Mouse (Mus musculus) liver, adult 2 months (tissue): Measurements from ENCODE around the gene Ephx1. TPM values are rescaled to one million over a fixed set of nuclear protein-coding genes. Genes with fewer than 3 reads are reported as not detected.

Experiments used
- DNase-seq: peaks from one replicate; pipeline ENCODE4 v3.0.0-alpha.2; 2011; ENCODE audit warnings: low read depth, low spot score; ENCODE audit errors: extremely low read depth
- H3K27ac ChIP-seq: fragments of 200-500 bp; replicated peaks from 2 replicates; pipeline ENCODE4 v1.5.1; 2012; ENCODE audit warnings: low read depth, mild to moderate bottlenecking, control low read depth, inconsistent platforms, low read length; ENCODE audit not compliant: insufficient read depth
- H3K27me3 ChIP-seq: fragments of 200-500 bp; 2 replicates; pipeline ENCODE4 v1.6.1; 2012; ENCODE audit warnings: mild to moderate bottlenecking, moderate library complexity, low read length, inconsistent platforms; ENCODE audit not compliant: control insufficient read depth, insufficient read depth
- H3K36me3 ChIP-seq: fragments of 200-500 bp; 2 replicates; pipeline ENCODE4 v1.6.1; 2012; ENCODE audit warnings: low read length, inconsistent platforms; ENCODE audit not compliant: control insufficient read depth, insufficient read depth
- H3K4me1 ChIP-seq: fragments of 200-500 bp; 2 replicates; pipeline ENCODE4 v1.6.1; 2011; ENCODE audit warnings: low read length; ENCODE audit not compliant: control insufficient read depth, insufficient read depth
- H3K4me3 ChIP-seq: fragments of 200-500 bp; 2 replicates; pipeline ENCODE4 v1.5.1; 2011; ENCODE audit warnings: low read depth, mild to moderate bottlenecking, control low read depth, low read length, moderate library complexity; ENCODE audit not compliant: insufficient read depth
- H3K79me2 ChIP-seq: fragments of 200-500 bp; 2 replicates; pipeline ENCODE4 v1.6.1; 2012; ENCODE audit warnings: inconsistent platforms, mild to moderate bottlenecking, low read length, moderate library complexity; ENCODE audit not compliant: control insufficient read depth, insufficient read depth
- H3K9ac ChIP-seq: fragments of 200-500 bp; 2 replicates; pipeline ENCODE4 v1.6.1; 2012; ENCODE audit warnings: low read depth, mild to moderate bottlenecking, control low read depth, inconsistent platforms, low read length
- CTCF ChIP-seq: fragments of 200-500 bp; IDR thresholded peaks from 2 replicates; pipeline ENCODE4 v1.5.1; 2011; ENCODE audit warnings: low read depth, low read length, control low read depth
- POLR2A ChIP-seq: fragments of 200-500 bp; IDR thresholded peaks from 2 replicates; pipeline ENCODE4 v1.6.1; 2011; ENCODE audit warnings: low read length, control low read depth; ENCODE audit not compliant: insufficient read depth; ENCODE audit errors: extremely low read depth
- WGBS: fragments of 180-500 bp; shearing (Covaris S2); methylation state at CpG from one replicate; pipeline ENCODE4 v1.1.7; 2018; 5-methylcytosine and 5-hydroxymethylcytosine counted together
- polyA plus RNA-seq: library from polyadenylated mRNA; depleted of rRNA; stranded (reverse); fragments of >200 nt; gene quantifications from 2 replicates; pipeline ENCODE4 v1.2.3, GENCODE M21; 2012
- total RNA-seq: library from RNA; depleted of rRNA; stranded (reverse); fragments of >200 nt; gene quantifications from 2 replicates; pipeline ENCODE4 v1.2.3, GENCODE M21; 2014

Ephx1 gene
- total and polyA plus RNA-seq, 2 experiments: 220 to 287 TPM

DNA sequence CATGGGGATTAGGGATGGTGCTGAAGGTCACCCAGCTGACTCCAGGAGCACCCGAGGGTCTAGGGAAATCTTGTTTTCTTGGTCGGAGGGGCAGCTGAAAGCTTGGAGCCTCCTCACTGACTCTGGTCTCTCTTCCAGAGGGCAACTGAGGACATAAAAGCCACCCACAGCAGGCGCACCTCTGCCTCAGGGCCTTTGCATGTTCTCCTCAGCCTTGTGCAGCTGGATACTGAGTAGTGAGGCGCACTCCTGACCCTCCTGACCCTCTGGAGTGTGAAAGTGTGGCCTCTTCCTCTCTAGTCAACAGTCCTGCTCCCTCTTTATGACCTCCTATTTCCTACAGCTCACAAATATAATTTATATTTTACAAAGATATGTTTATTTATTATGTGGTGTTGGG is 4.7 kb downstream of the Ephx1 start:
- Histone ChIP-seq H3K27me3 (no peaks in the 10 kb centered on the region), H3K4me1 (peaks cover 60% of the 10 kb centered on the region), H3K36me3 (peaks cover 9% of the 10 kb centered on the region; the same call in 1 of the 2 replicates), H3K4me3 (peak overlapping the region; percentile 16; the same call in 1 of the 2 replicates), H3K27ac (peak overlapping the region; percentile 94), H3K9ac (peak overlapping the region; percentile 63), H3K79me2 (no peaks in the 10 kb centered on the region)
- no peak for DNase-seq
- WGBS: 25% methylated on average over 4 of the region's 4 CpGs
- TF ChIP-seq POLR2A (no peak), CTCF (no peak)

DNA sequence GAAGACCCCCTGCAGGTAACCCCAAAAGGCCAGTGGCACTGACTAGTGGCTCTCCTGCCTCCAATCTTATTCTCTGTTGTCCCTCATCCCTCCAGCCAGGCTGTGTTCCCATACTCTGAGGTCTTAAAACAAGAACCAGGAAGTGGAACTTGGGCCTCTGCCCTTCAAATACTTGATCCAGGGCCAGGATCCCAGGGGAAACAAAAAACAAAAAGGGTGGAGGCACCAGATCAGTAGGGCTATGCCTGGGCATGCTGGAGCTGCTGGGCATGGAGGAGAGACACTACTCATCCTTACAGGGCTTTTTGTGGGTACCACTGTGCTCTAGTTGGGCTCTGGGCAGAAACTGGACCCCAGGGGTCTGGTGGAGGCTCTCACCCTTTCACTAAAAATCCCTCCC is 5.1 kb downstream of the Ephx1 start:
- Histone ChIP-seq H3K4me3 (no peak overlapping the region), H3K27ac (peak overlapping the region; percentile 94), H3K36me3 (peaks cover 9% of the 10 kb centered on the region; the same call in 1 of the 2 replicates), H3K4me1 (peaks cover 60% of the 10 kb centered on the region), H3K9ac (peak overlapping the region; percentile 63), H3K27me3 (no peaks in the 10 kb centered on the region), H3K79me2 (no peaks in the 10 kb centered on the region)
- TF ChIP-seq POLR2A (0 out of 2 replicates have a peak, but pooled peaks have one; percentile 24), CTCF (no peak)
- peak; percentile 89 for DNase-seq

DNA sequence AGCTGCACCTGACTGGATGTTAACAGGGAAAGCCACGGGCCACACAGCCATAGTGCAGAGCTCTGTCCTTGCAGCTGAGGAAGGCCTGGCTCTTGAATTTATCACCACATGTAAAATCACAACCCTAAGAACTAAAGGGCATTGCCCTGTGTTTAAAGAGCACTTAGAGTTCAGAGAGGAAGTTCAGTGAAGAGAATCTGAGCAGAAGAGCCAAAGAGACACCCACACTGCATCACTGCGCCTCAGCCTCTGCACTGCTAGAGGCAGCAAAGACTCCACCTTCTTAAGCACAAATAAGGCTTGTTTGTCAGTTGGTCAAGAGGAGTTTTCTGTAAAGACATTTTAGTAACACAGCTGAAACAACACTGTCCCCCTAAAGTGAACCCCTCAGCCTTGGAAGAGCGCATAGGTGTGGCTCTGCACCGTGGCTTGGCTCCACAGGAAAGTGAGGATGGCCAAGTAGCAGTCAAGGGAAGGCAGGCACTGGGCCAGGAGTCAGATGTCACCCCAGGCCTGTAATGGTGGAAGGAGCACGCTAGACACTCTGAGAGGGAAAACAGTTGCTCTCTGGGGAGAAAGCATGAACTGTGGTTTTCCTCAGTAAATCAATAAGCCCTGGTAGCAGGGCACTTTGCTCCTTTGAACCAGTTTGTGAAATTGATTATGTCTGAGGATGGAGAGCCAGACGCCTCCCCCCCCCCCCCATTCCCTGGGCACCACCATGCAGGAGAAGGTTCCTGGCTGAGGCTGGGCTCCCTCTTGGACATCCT is 5.8 kb downstream of the Ephx1 start:
- DNase-seq: peak; percentile 82
- no peaks in the 10 kb centered on the region for H3K27me3 ChIP-seq
- peaks cover 9% of the 10 kb centered on the region; the same call in 1 of the 2 replicates for H3K36me3 ChIP-seq
- peak overlapping the region; percentile 94 for H3K27ac ChIP-seq
- H3K79me2 ChIP-seq: no peaks in the 10 kb centered on the region
- peak overlapping the region; percentile 51 for H3K9ac ChIP-seq
- H3K4me3 ChIP-seq: no peak overlapping the region
- H3K4me1 ChIP-seq: peaks cover 63% of the 10 kb centered on the region
- TF ChIP-seq CTCF (no peak), POLR2A (no peak)
- 11% methylated on average over 6 of the region's 6 CpGs for WGBS

DNA sequence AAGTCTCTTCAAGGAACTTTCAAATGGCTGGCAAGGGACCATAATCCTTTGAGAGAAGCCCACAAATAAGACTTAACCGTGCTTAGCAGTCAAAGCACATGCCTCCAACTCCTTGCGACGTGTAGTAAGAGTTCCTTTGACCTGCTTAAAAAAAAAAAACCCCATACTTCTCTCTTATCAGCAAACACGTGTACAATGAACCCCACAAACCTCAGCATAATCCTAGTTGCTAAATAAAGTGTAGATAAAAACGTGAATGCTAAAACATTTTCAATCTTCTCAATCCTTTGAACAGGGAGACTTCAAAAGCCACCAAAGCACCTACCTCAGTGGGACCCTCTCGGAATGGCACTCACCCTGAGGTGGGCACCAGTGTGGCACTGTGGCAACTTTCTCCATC is 7.3 kb downstream of the Ephx1 start:
- TF ChIP-seq POLR2A (no peak), CTCF (no peak)
- Histone ChIP-seq H3K4me1 (peaks cover 67% of the 10 kb centered on the region), H3K9ac (no peak overlapping the region), H3K79me2 (peaks cover 3% of the 10 kb centered on the region; the same call in 1 of the 2 replicates), H3K4me3 (no peak overlapping the region), H3K27me3 (no peaks in the 10 kb centered on the region), H3K36me3 (peaks cover 9% of the 10 kb centered on the region; the same call in 1 of the 2 replicates), H3K27ac (no peak overlapping the region; the same call in none of the 2 replicates)
- 51% methylated on average over 6 of the region's 6 CpGs for WGBS
- no peak for DNase-seq

DNA sequence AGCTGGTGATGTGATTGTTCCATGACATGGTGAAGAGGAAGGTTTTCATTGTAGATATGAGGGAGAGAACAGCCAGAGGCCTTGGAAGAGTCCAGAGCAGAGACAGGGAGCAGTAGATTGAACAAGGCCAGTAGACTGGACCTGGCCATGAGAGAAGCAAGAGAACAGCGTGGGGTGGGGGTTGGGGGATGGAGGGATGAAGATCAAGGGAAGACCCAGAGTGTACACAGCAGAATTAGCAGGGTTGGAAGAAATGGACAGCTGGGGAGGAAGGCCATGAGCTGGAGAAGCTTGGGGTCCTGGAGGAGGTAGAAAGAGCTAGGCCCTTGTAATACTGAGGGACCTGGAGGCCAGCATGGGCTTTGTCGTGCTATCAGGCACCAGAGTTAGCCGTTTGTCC is 8.3 kb downstream of the Ephx1 start:
- 86% methylated on average over 3 of the region's 3 CpGs for WGBS
- DNase-seq: no peak
- H3K36me3 ChIP-seq: peaks cover 9% of the 10 kb centered on the region; the same call in 1 of the 2 replicates

DNA sequence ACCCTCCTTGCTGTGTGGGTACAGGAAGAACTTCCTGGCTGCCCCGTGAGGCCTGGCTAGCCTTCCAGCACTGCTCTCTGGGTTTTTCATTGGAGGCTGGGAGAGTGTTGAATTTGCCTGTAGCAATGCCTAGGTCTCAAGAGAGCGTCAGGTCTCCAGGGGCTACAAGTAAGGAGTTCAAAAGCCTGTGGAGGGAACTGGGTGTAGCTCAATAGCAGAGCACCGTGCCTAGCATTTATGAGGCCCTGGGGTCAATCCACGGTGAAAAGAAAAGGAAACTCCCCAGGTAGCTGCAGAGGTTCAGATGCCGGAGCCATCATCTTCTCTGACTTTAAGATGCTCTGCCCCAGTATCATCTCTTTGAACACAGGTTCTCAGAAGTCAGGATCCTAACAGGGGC is 9.1 kb downstream of the Ephx1 start:
- Histone ChIP-seq H3K27ac (peak overlapping the region; percentile 35), H3K36me3 (peaks cover 9% of the 10 kb centered on the region; the same call in 1 of the 2 replicates), H3K4me3 (no peak overlapping the region), H3K9ac (no peak overlapping the region), H3K4me1 (peaks cover 68% of the 10 kb centered on the region), H3K27me3 (no peaks in the 10 kb centered on the region), H3K79me2 (peaks cover 8% of the 10 kb centered on the region; the same call in 1 of the 2 replicates)
- no peak for TF ChIP-seq POLR2A
- TF ChIP-seq CTCF: no peak
- DNase-seq: no peak
- WGBS: 90% methylated on average over 5 of the region's 5 CpGs

More for the DNA sequence above, 8.3 kb downstream of the Ephx1 start:
- Histone ChIP-seq H3K27ac (peak overlapping the region; percentile 12; the same call in 1 of the 2 replicates), H3K4me1 (peaks cover 62% of the 10 kb centered on the region), H3K9ac (no peak overlapping the region), H3K27me3 (no peaks in the 10 kb centered on the region), H3K4me3 (no peak overlapping the region), H3K79me2 (peaks cover 8% of the 10 kb centered on the region; the same call in 1 of the 2 replicates)
- TF ChIP-seq POLR2A (no peak), CTCF (no peak)
